Mouse (Mus musculus) myocyte (in vitro differentiated cells): ENCODE measurements around the gene Uqcrh.

ENCODE experiments used
- E2F4 ChIP-seq: IDR thresholded peaks from one replicate; pipeline ENCODE4 v1.6.1; 2011; ENCODE audit warnings: mild to moderate bottlenecking, control low read depth, moderate library complexity; ENCODE audit not compliant: insufficient read depth
- MYOG ChIP-seq, 3 experiments: IDR thresholded peaks; one replicate each; pipeline ENCODE4 v1.6.1; 2011; ENCODE audit warnings: control low read depth in 2 of 3, low read depth in 2 of 3, mild to moderate bottlenecking in 2 of 3; ENCODE audit not compliant: insufficient read length in 2 of 3, control insufficient read depth in 1 of 3, insufficient read depth in 1 of 3
- POLR2A ChIP-seq: IDR thresholded peaks from one replicate; pipeline ENCODE4 v1.6.1; 2011; ENCODE audit warnings: low read depth, mild to moderate bottlenecking, control low read depth, moderate library complexity; ENCODE audit not compliant: insufficient read length
- TCF12 ChIP-seq: IDR thresholded peaks from one replicate; pipeline ENCODE4 v1.6.1; 2011; ENCODE audit warnings: mild to moderate bottlenecking, control low read depth; ENCODE audit not compliant: poor library complexity, insufficient read depth, severe bottlenecking

GRCm38 (mm10) chr4:116047681-116048080 lies 27.2 kb downstream of the Uqcrh start:
- no peak for TF ChIP-seq E2F4
- TF ChIP-seq POLR2A: no peak
- TF ChIP-seq MYOG (IDR thresholded peaks at IDR 0.05; ENCODE audit: control insufficient read depth in 1 of 3, insufficient read depth in 1 of 3, insufficient read length in 2 of 3, low read depth in 2 of 3): no peak
- no peak for TF ChIP-seq TCF12
